Mouse (Mus musculus): ENCODE measurements at regions not wholly inside any gene's neighbourhood (a gene's known extent, or its start where the extent isn't known, plus 50 kb on each side); places are given as distances from the start of the nearest gene placed in this dataset.

- TF ChIP-seq CTCF (IDR thresholded peaks at IDR 0.05; ENCODE audit: low read depth) (no peak), EP300 (IDR thresholded peaks at IDR 0.05; ENCODE audit: low read depth) (no peak)
Measured at GRCm38 (mm10) chr13:25829146-25829924, 559.0 kb upstream of the Nrsn1 start.

Data from heart, postnatal 0 days (tissue).